Mouse (Mus musculus): ENCODE measurements around the gene Kcna10. TPM values are rescaled to one million over a fixed set of nuclear protein-coding genes. Genes with fewer than 3 reads are reported as not detected.

The Kcna10 gene
- polyA plus RNA-seq, 1 experiment from 2014 or later = not detected

Other genes starting within 250 kb of the Kcna10 start
- gene Kcna3, start 146.9 kb upstream of the Kcna10 start, polyA plus RNA-seq (2015; fragmentation: Nextera tagmentation; extraction: Ambion mirVana) = 0.71 and 2.5 TPM in 2 replicates
- 0.05 and 0.13 TPM in 2 replicates for gene Kcna2, start 81.9 kb upstream of the Kcna10 start, polyA plus RNA-seq (2015; fragmentation: Nextera tagmentation; extraction: Ambion mirVana)
- 5.2 and 6.3 TPM in 2 replicates for gene Cym, start 38.7 kb downstream of the Kcna10 start, polyA plus RNA-seq (2015; fragmentation: Nextera tagmentation; extraction: Ambion mirVana)
- gene A630076J17Rik, start 47.6 kb downstream of the Kcna10 start, polyA plus RNA-seq (2015; fragmentation: Nextera tagmentation; extraction: Ambion mirVana) = 0.20 TPM in 2 replicates
- gene Prok1, start 56.7 kb downstream of the Kcna10 start, polyA plus RNA-seq (2015; fragmentation: Nextera tagmentation; extraction: Ambion mirVana) = not detected in 2 replicates
- 153 and 158 TPM in 2 replicates for gene Lamtor5, start 95.8 kb downstream of the Kcna10 start, polyA plus RNA-seq (2015; fragmentation: Nextera tagmentation; extraction: Ambion mirVana)
- 1.5 and 2.3 TPM in 2 replicates for gene Slc16a4, start 108.2 kb downstream of the Kcna10 start, polyA plus RNA-seq (2015; fragmentation: Nextera tagmentation; extraction: Ambion mirVana)
- 10.6 and 10.9 TPM in 2 replicates for gene Rbm15, start 150.6 kb downstream of the Kcna10 start, polyA plus RNA-seq (2015; fragmentation: Nextera tagmentation; extraction: Ambion mirVana)